Mouse (Mus musculus) bone marrow macrophage, adult 2 months (primary cell): ENCODE results near the gene Tmem175.

ENCODE experiments used
- CTCF ChIP-seq: IDR thresholded peaks from 2 replicates; pipeline ENCODE4 v1.5.1; 2012; ENCODE audit warnings: low read depth, mild to moderate bottlenecking, low read length, moderate library complexity
- POLR2A ChIP-seq: IDR thresholded peaks from 2 replicates; pipeline ENCODE4 v1.6.1; 2012; ENCODE audit warnings: mild to moderate bottlenecking, low read depth, low read length, borderline replicate concordance

DNA sequence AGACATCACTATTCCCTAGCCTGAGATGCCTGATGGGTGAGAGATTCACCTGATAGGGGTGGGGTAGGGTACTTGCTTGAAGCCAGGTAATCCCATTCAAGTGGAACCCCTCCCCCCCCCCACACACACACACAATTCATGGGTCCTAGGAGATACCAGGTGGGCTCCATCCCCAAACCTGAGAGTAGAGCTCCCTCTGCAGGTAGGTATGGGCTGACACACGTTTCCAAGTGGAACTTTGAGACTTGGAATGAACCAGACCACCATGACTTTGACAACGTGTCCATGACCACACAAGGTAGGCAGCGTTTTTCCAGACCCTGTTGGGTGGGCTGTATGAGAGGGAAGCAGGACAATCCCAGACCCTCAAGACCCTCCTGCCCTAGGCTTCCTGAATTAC is 50.3 kb downstream of the Tmem175 start:
- TF ChIP-seq CTCF, result peak; percentile 29; the same call in 1 of the 2 replicates
- no peak for TF ChIP-seq POLR2A
